Mouse (Mus musculus): Measurements from ENCODE around the gene Mbd6.

DNA sequence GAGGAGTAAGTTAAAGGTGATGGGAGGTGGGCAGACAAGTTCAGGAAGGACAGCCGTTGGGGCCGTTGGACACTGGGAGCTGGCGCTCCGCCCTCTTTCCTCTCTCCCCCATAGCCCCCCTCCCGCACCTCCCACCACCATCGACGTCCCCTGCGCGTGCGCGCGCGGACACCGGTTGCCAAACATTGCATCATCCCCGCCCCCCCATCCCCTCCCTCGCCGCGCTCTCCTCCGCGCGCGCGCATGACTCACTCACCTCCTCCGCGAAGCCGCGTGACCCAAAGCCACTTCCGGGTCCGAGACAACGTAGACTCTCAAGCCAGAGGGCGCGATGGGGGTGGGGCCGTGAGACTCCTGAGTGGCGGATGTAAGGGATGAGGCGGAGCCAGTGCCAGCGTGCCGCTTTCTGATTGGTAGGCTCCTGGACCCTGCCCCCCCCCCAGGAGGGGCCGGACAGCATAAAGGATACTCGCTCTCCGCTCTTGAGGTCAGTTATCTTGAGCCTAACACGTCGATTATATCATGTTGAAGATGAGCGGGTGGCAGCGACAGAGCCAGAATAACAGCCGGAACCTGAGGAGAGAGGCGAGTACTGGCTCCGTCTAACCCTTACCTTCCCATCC, 1.6 kb upstream of the Mbd6 start:
- TF ChIP-seq GATA1 (IDR thresholded peaks at IDR 0.05; ENCODE audit: low read length) (no peak), TAL1 (IDR thresholded peaks at IDR 0.05; ENCODE audit: low read length) (no peak)

All from erythroblast, embryonic 14.5 days (primary cell).